Mouse (Mus musculus) brown adipose tissue, adult 24 weeks (tissue): ENCODE results near the gene Rhcg. TPM values are rescaled to one million over a fixed set of nuclear protein-coding genes. Genes with fewer than 3 reads are reported as not detected.
A peak's percentile ranks its signal among the peaks of the same experiment; 100 is the strongest.

Source experiments
- H3K27ac ChIP-seq: fragments of 200-500 bp; replicated peaks from 2 replicates; pipeline ENCODE4 v1.5.1; 2012; ENCODE audit warnings: low read depth, mild to moderate bottlenecking, low read length
- H3K4me1 ChIP-seq: fragments of 200-500 bp; 2 replicates; pipeline ENCODE4 v1.6.1; 2012; ENCODE audit warnings: low read length, mixed read lengths; ENCODE audit not compliant: control insufficient read depth, insufficient read depth, insufficient read length
- H3K4me3 ChIP-seq: fragments of 200-500 bp; 2 replicates; pipeline ENCODE4 v1.5.1; 2012; ENCODE audit warnings: low read depth, mild to moderate bottlenecking, low read length, moderate library complexity; ENCODE audit not compliant: insufficient read depth
- polyA plus RNA-seq: library from polyadenylated mRNA; stranded (reverse); fragments of >200 nt; gene quantifications from 2 replicates; pipeline ENCODE4 v1.2.4, GENCODE M21; 2012; ENCODE audit not compliant: missing spikeins, insufficient read depth, insufficient read length

The Rhcg gene
- polyA plus RNA-seq, 1 experiment = not detected

GRCm38 (mm10) chr7:79615941-79616340, 1.5 kb downstream of the Rhcg start:
- Histone ChIP-seq H3K27ac (no peak overlapping the region), H3K4me3 (no peak overlapping the region)

DNA sequence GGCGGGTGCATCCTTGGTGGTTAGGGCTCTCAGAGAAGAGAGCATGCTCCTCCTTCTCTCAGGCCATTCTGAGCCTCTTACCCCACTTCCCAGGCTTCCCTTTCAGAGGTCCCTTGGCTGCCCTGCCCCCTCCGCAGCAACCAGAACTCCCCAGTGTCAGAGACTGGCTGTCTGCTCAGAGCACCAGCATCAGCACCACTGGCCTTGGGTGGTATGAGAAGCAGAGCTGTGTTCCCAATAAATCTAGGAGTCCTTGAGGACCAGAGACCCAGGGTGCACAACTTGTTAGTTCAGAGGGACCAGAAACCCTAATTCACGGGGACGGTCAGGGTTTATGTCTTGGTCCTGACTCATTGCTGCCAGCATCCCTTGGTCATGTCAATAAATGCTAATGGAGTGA, 2.4 kb downstream of the Rhcg start:
- Histone ChIP-seq H3K27ac (no peak overlapping the region), H3K4me3 (no peak overlapping the region), H3K4me1 (no peaks in the 10 kb centered on the region; the same call in 1 of the 2 replicates)

More at GRCm38 (mm10) chr7:79615941-79616340, 1.5 kb downstream of the Rhcg start:
- H3K4me1 ChIP-seq = no peaks in the 10 kb centered on the region; the same call in 1 of the 2 replicates

DNA sequence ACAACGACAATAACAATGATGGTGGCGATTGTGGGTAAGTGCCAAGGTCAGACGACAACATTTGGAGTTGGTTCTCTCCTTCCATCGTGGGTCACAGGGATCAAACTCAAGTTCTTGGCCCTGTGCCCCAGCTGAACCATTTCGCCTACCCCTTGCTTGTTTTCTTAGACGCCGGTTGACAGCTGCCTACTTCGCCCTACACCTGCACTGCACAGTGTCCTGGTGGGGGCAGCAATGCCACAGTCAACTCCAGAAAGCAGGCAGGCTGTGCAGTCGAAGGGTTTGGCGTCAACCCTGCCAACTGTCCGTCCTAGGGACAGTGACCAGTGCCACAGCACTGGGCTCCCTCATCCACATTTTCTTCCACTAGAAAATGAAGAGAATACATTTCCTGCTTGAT, 4.1 kb downstream of the Rhcg start:
- Histone ChIP-seq H3K4me3 (no peak overlapping the region), H3K27ac (no peak overlapping the region), H3K4me1 (no peaks in the 10 kb centered on the region; the same call in 1 of the 2 replicates)

DNA sequence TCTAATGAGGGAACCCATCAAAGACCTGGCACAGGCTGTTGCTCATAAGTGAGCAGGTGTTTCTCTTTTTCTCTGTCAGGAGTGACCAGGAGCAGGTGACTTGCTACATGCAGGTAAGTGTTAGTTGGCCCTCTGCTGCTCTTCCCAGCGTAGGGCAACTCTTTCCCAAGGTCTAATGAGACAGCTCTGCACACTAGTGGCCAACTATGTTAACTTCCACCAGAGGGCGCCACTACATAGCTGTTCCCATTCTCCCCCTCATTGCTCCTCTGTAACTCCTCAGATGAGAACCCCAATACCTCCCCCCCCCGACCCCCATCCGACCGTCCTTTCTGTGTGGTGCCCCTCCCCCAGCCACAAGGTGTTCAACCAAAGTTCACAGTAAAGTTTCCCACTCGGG, 4.7 kb downstream of the Rhcg start:
- Histone ChIP-seq H3K27ac (no peak overlapping the region), H3K4me1 (no peaks in the 10 kb centered on the region; the same call in 1 of the 2 replicates), H3K4me3 (no peak overlapping the region)

GRCm38 (mm10) chr7:79611901-79612300, 5.6 kb downstream of the Rhcg start:
- Histone ChIP-seq H3K4me1 (no peaks in the 10 kb centered on the region), H3K27ac (no peak overlapping the region), H3K4me3 (no peak overlapping the region)

GRCm38 (mm10) chr7:79607263-79607921, 10.1 kb downstream of the Rhcg start:
- Histone ChIP-seq H3K4me3 (no peak overlapping the region), H3K4me1 (no peaks in the 10 kb centered on the region), H3K27ac (no peak overlapping the region)

GRCm38 (mm10) chr7:79606766-79607165, 10.7 kb downstream of the Rhcg start:
- Histone ChIP-seq H3K27ac (no peak overlapping the region), H3K4me1 (no peaks in the 10 kb centered on the region), H3K4me3 (no peak overlapping the region)

DNA sequence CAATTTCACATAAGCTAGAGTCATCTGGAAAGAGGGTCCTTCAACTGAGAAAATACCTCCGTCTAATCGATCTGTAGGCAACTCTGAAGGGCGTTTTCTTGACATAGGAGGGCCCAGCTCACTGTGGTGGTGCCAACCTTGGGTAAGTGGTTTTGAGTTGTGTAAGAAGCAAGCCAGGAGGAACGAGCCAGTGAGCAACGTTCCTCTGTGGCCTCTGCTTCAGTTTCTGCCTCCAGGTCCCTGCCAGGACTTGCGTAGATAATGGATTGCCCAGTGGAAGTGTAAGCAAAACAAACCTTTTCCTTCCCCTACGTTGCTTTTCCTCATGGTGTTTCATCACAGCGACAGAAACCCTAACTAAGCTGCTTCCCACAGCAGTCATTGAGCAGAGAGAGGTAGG, 15.5 kb downstream of the Rhcg start:
- Histone ChIP-seq H3K27ac (no peak overlapping the region), H3K4me1 (no peaks in the 10 kb centered on the region), H3K4me3 (no peak overlapping the region)

DNA sequence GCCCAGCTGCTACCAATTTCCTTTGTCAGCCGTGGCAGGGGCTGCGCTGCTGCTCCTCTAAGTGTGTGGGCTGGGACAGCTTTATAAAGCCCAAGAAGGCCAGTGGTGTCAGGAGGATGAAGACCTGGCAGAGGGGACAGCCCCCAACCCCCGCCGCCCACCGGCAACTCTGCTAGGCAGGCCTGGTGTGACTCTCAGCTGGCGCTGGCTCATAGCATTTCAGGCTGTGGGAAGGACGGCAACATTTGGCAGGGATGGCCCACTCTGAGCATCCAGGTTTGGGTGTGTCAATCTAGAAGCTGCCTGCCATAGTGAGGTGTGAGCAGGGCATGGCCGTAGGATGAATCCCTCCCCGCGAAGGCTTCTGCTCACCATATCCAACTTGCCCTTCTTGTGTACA, 17.3 kb downstream of the Rhcg start:
- H3K4me3 ChIP-seq = no peak overlapping the region
- H3K27ac ChIP-seq = no peak overlapping the region
- H3K4me1 ChIP-seq = no peaks in the 10 kb centered on the region

DNA sequence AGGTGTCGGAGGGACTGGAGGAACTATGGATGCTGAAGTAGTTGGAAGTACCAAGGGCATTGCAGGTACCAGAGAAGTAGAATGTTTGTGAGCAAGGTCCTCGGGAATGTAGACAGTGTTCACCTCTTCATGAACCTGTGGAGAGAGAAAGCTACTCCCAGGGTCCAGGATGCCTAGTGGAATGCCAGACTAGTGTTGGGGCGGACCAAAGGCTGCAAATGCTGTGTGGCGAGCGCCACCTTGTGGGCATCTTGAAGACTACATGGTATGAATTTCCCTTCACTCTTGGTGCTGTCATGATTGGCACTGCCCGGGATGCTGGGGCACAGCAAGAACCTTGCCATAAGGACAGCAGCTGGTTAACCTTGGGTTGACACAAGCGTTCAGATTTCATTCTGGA, 22.6 kb downstream of the Rhcg start:
- no peaks in the 10 kb centered on the region for H3K4me1 ChIP-seq
- no peak overlapping the region for H3K27ac ChIP-seq
- no peak overlapping the region for H3K4me3 ChIP-seq

- Histone ChIP-seq H3K4me1 (no peaks in the 10 kb centered on the region), H3K27ac (no peak overlapping the region), H3K4me3 (peak overlapping the region; percentile 33)
Observed at GRCm38 (mm10) chr7:79591812-79592731, 25.4 kb downstream of the Rhcg start.

- H3K4me3 ChIP-seq = no peak overlapping the region
- no peaks in the 10 kb centered on the region for H3K4me1 ChIP-seq
- no peak overlapping the region for H3K27ac ChIP-seq
Observed at GRCm38 (mm10) chr7:79590560-79591110, 26.8 kb downstream of the Rhcg start.

GRCm38 (mm10) chr7:79589763-79590559, 27.5 kb downstream of the Rhcg start:
- no peak overlapping the region for H3K27ac ChIP-seq
- no peak overlapping the region for H3K4me3 ChIP-seq
- no peaks in the 10 kb centered on the region for H3K4me1 ChIP-seq

- Histone ChIP-seq H3K4me1 (no peaks in the 10 kb centered on the region), H3K27ac (no peak overlapping the region), H3K4me3 (no peak overlapping the region)
Observed at GRCm38 (mm10) chr7:79588284-79588683, 29.2 kb downstream of the Rhcg start.

DNA sequence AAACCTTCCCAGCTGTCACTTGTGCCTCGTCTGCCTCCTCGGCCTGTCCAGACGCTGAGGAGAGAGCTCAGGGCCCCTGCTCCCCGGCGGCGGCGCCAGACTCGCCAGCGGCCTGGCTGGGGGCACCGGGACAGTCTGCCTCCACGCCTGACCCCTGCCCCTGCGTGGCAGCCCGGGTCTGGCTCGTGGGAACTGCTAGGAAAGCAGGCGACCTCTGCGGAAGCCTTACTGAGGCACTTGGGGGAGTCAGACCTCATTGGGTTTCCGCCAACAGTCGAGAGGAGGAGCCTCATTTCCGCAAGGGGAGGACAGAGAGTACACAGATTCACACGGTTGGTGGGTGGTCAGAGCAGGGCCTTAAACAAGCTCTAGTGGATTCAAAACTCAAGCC, 38.6 kb downstream of the Rhcg start:
- no peaks in the 10 kb centered on the region for H3K4me1 ChIP-seq
- H3K4me3 ChIP-seq = peak overlapping the region; percentile 39; the same call in 1 of the 2 replicates
- H3K27ac ChIP-seq = 0 out of 2 replicates have a peak overlapping the region, but pooled peaks have one; percentile 0
